ENCODE assay signal across 16 mouse cellular contexts in the genomic region with DNA sequence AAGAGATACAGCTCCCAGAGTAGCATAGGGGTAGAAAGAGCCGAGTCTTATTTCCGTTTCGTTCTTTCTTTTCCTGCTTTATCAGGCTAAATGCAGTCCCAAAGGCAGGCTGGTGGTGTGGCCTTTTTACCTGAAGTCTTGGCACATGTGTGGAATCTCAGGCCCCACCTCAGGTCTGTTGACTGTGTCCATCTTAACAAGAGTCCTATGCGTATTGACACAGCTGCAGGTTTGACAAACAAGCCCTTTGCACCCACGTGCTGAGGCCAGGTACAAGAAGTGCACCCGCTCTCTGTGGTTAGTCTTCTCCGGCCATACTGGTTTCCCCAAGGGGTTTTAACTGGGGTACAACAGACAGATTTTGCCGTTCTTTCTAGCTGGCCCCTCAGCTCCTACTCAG.
DNase-seq lines count a peak whose midpoint lies in the region; ATAC-seq and TF ChIP-seq lines count a peak whose summit lies in the region.
"Had no signal": no experiment of that assay in that cellular context is flagged by ENCODE, and none has a peak within 500 bp of the region (broad histone marks: within the 10 kb centered on the region; RNA-seq: fewer than 3 reads in every experiment).

No protein-coding gene starts in this region.

- no peaks in the 10 kb centered on the region for H3K9me3 ChIP-seq in liver, postnatal 0 days (ENCODE audit: low read length)
- H3K9me3 ChIP-seq: forebrain, embryonic 12.5 days; hindbrain, embryonic 15.5 days; limb, embryonic 10.5 days; midbrain, embryonic 12.5 days had no signal

- H3K4me2 ChIP-seq in liver, postnatal 0 days (ENCODE audit: low read depth, low read length): no peak overlapping the region
- H3K4me2 ChIP-seq: forebrain, embryonic 12.5 days; heart, embryonic 11.5 days; hindbrain, embryonic 15.5 days; midbrain, embryonic 12.5 days had no signal

- WGBS in liver, adult 2 months: 39% methylated on average over 8 of the region's 8 CpGs
- WGBS in liver, postnatal 0 days (ENCODE audit: insufficient replicate concordance): 57% methylated on average over 8 of the region's 8 CpGs
- 90% methylated on average over 8 of the region's 8 CpGs for WGBS in heart, adult 2 months

- ATAC-seq in liver, postnatal 0 days: peak; percentile 63; the same call in 1 of the 2 replicates

- no peak overlapping the region for H3K27ac ChIP-seq in liver, adult 2 months (replicated peaks; ENCODE audit: insufficient read depth, low read depth, low read length)
- no peak overlapping the region for H3K27ac ChIP-seq in liver, postnatal 0 days (ENCODE audit: low read depth)
- no peak overlapping the region for H3K27ac ChIP-seq in heart, adult 2 months
- H3K27ac ChIP-seq: forebrain, embryonic 12.5 days; hindbrain, embryonic 15.5 days; limb, embryonic 10.5 days had no signal

- H3K36me3 ChIP-seq in liver, adult 2 months (ENCODE audit: control insufficient read depth, insufficient read depth, low read length): no peaks in the 10 kb centered on the region
- no peaks in the 10 kb centered on the region for H3K36me3 ChIP-seq in liver, postnatal 0 days (replicated peaks; ENCODE audit: insufficient read depth, low read length)
- H3K36me3 ChIP-seq in heart, adult 2 months (ENCODE audit: control insufficient read depth, insufficient read depth, low read length): no peaks in the 10 kb centered on the region
- H3K36me3 ChIP-seq: forebrain, embryonic 12.5 days; hindbrain, embryonic 15.5 days; limb, embryonic 10.5 days; midbrain, embryonic 12.5 days had no signal

- peak; percentile 66 for DNase-seq in liver, adult 2 months (ENCODE audit: extremely low read depth, low read depth, low spot score)
- no peak for DNase-seq in liver
- DNase-seq in liver, postnatal 0 days: no peak
- peak; percentile 54 for DNase-seq in lung, postnatal 14 days
- peak; percentile 78 for DNase-seq in yolk sac, embryonic 10.5 days (ENCODE audit: low spot score)
- no peak for DNase-seq in heart, adult 2 months
- no peak for DNase-seq in left cerebral cortex, adult 9 months (ENCODE audit: low spot score in 2 of 2)
- DNase-seq: adrenal gland, adult 8-10 months; cerebellum, postnatal 14 days; gastrocnemius, postnatal 14 days; kidney, adult 9 months had no signal

- no peaks in the 10 kb centered on the region for H3K79me2 ChIP-seq in liver, adult 2 months (ENCODE audit: control insufficient read depth, insufficient read depth, low read length)
- no peaks in the 10 kb centered on the region for H3K79me2 ChIP-seq in heart, adult 2 months (replicated peaks; ENCODE audit: control insufficient read depth, insufficient read depth, low read length)

- TF ChIP-seq POLR2A in liver, adult 2 months (IDR thresholded peaks at IDR 0.05; ENCODE audit: extremely low read depth, insufficient read depth, low read length): no peak
- no peak for TF ChIP-seq POLR2A in heart, adult 2 months (IDR thresholded peaks at IDR 0.05; ENCODE audit: insufficient read depth, low read depth, low read length)

- 0 out of 2 replicates have a peak, but pooled peaks cover 2% of the 10 kb centered on the region for H3K4me1 ChIP-seq in liver, adult 2 months (ENCODE audit: control insufficient read depth, insufficient read depth, low read length)
- peaks cover 18% of the 10 kb centered on the region for H3K4me1 ChIP-seq in liver, postnatal 0 days (ENCODE audit: insufficient read depth)
- H3K4me1 ChIP-seq in heart, adult 2 months (ENCODE audit: control insufficient read depth, insufficient read depth, low read length): peaks cover 1% of the 10 kb centered on the region; the same call in 1 of the 2 replicates

- no peak overlapping the region for H3K9ac ChIP-seq in liver, adult 2 months (ENCODE audit: low read depth, low read length)
- H3K9ac ChIP-seq in liver, postnatal 0 days (replicated peaks): no peak overlapping the region
- H3K9ac ChIP-seq in heart, adult 2 months (ENCODE audit: low read depth, low read length): no peak overlapping the region
- H3K9ac ChIP-seq: forebrain, embryonic 12.5 days; hindbrain, embryonic 15.5 days; midbrain, embryonic 12.5 days had no signal

- intact Hi-C loops in heart, adult 2 months (cut with DNase I): loop anchor here (5.0 kb wide), 1 partner anchor 82 kb away; no protein-coding TSS in a partner anchor

- TF ChIP-seq CTCF in liver, adult 2 months (IDR thresholded peaks at IDR 0.05; ENCODE audit: low read depth, low read length): no peak
- no peak for TF ChIP-seq CTCF in liver, postnatal 0 days (IDR thresholded peaks at IDR 0.05; ENCODE audit: low read depth)
- no peak for TF ChIP-seq CTCF in heart, adult 2 months (IDR thresholded peaks at IDR 0.05)

- no peak overlapping the region for H3K4me3 ChIP-seq in liver, adult 2 months (ENCODE audit: insufficient read depth, low read depth, low read length)
- no peak overlapping the region for H3K4me3 ChIP-seq in liver, postnatal 0 days (ENCODE audit: low read depth, low read length)
- no peak overlapping the region for H3K4me3 ChIP-seq in heart, adult 2 months
- H3K4me3 ChIP-seq: forebrain, embryonic 12.5 days; hindbrain, embryonic 15.5 days; limb, embryonic 10.5 days; midbrain, embryonic 12.5 days had no signal

- no peaks in the 10 kb centered on the region for H3K27me3 ChIP-seq in liver, adult 2 months (ENCODE audit: control insufficient read depth, insufficient read depth, low read length)
- H3K27me3 ChIP-seq in liver, postnatal 0 days (ENCODE audit: insufficient read depth, low read length): no peaks in the 10 kb centered on the region
- no peaks in the 10 kb centered on the region for H3K27me3 ChIP-seq in heart, adult 2 months (ENCODE audit: control insufficient read depth, insufficient read depth, low read length)
- H3K27me3 ChIP-seq: hindbrain, embryonic 15.5 days; midbrain, embryonic 12.5 days had no signal

- TF ChIP-seq EP300 in liver, postnatal 0 days (IDR thresholded peaks at IDR 0.05; ENCODE audit: low read depth): no peak
- TF ChIP-seq EP300 in heart, adult 2 months (IDR thresholded peaks at IDR 0.05; ENCODE audit: insufficient read depth, low read depth, low read length): no peak

Comparison
In these comparisons a context has a peak if more than half of its experiments do, and no peak if none do; other contexts are left out.
1. DNase-seq: peak in liver, adult 2 months (single experiment), lung, postnatal 14 days (single experiment) and yolk sac, embryonic 10.5 days (single experiment); none in liver (single experiment), liver, postnatal 0 days (single experiment), heart, adult 2 months (0 of 2) and left cerebral cortex, adult 9 months (0 of 2).